Mouse (Mus musculus): ENCODE measurements at regions not wholly inside any gene's neighbourhood (a gene's known extent, or its start where the extent isn't known, plus 50 kb on each side); places are given as distances from the start of the nearest gene placed in this dataset.
A peak's percentile ranks its signal among the peaks of the same experiment; 100 is the strongest.

DNA sequence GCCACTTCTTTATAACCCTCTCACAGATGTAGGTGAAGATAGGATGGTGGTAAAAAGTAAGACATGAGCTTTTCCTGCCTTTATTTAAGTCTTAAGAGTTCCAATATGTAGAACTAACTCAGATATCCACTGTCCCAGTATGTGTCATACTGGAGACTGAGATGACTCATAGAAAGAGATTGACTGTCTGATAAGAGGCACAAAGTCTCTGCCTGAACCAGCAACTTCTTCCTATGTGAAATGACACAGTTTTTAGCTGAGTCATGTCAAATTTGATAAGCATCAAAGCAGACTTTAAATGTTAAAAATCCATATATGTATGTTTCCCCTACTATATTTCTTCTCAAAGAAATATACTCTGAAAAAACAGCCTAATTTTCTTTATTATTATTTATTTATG lies 216.6 kb downstream of the Col12a1 start:
- no peaks in the 10 kb centered on the region for H3K79me2 ChIP-seq (replicated peaks; ENCODE audit: control insufficient read depth, extremely low read depth, insufficient read depth, poor library complexity, severe bottlenecking)
- in situ Hi-C loops (cut with MboI; ENCODE audit: low pct_ligation_motif_present, low pct_unique_long_range_greater_than_20kb, low sequenced_read_pairs) = no loop called here
- peak; percentile 32 for DNase-seq (ENCODE audit: extremely low read depth)

DNA sequence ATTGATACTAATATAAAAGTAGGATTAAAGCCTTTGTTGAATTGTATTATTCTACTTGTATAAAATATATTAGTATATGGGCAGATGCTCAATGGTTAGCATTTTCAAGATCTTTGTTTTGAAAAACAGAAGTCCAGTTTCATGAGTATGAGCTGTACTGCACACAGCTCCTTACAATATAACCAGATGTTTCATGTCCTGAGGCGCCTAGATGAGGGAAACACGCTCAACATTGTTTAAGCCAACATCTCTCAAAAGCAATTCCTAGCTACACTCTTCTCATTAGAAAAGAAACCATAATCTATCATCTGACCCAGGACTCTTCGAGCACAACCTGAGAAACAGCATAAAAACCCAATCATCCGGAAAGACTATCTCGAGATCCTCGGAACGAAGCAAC lies 202.2 kb downstream of the Col12a1 start:
- Histone ChIP-seq H3K4me2 (ENCODE audit: insufficient read depth, low read depth, poor library complexity, severe bottlenecking) (no peak overlapping the region; the same call in 1 of the 2 replicates), H3K4me1 (ENCODE audit: control insufficient read depth in 1 of 2, insufficient read depth in 2 of 2) (peaks cover 0 to 5% of the 10 kb centered on the region in 2 experiments; a peak in 2 of 4 replicates), H3K27me3 (replicated peaks) (no peaks in the 10 kb centered on the region), H3K4me3 (replicated peaks in 1 of 3; ENCODE audit: low read depth in 2 of 3, low read length in 2 of 3, poor library complexity in 1 of 3) (no peak overlapping the region), H3K9me3 (replicated peaks; ENCODE audit: low read length) (no peaks in the 10 kb centered on the region), H3K79me2 (replicated peaks; ENCODE audit: control insufficient read depth, extremely low read depth, insufficient read depth, poor library complexity, severe bottlenecking) (no peaks in the 10 kb centered on the region), H3K27ac (ENCODE audit: insufficient read depth, low read depth) (no peak overlapping the region), H3K36me3 (replicated peaks in 1 of 2; ENCODE audit: control insufficient read depth in 1 of 2, insufficient read depth in 1 of 2, low read length in 1 of 2) (no peaks in the 10 kb centered on the region), H3K9ac (ENCODE audit: insufficient read depth, low read depth) (no peak overlapping the region)
- dilution Hi-C loops (cut with MboI; ENCODE audit: extremely low pct_ligation_motif_present, extremely low pct_unique_long_range_greater_than_20kb, low sequenced_read_pairs) (no loop called here), in situ Hi-C loops (cut with MboI; ENCODE audit: low pct_ligation_motif_present, low pct_unique_long_range_greater_than_20kb, low sequenced_read_pairs) (no loop called here)
- no peak for TF ChIP-seq KAT2A (IDR thresholded peaks at IDR 0.05; ENCODE audit: insufficient replicate concordance, low read length)
- TF ChIP-seq MEF2A (IDR thresholded peaks at IDR 0.05; ENCODE audit: borderline replicate concordance, low read depth, low read length) = no peak
- no peak for TF ChIP-seq RAD21 (IDR thresholded peaks at IDR 0.05; ENCODE audit: low read depth, low read length)
- no peak for TF ChIP-seq SMC3 (IDR thresholded peaks at IDR 0.05; ENCODE audit: low read depth, low read length)
- TF ChIP-seq MYC (IDR thresholded peaks at IDR 0.05; ENCODE audit: low read depth, low read length) = no peak
- no peak for TF ChIP-seq MAZ (IDR thresholded peaks at IDR 0.05; ENCODE audit: low read depth, low read length)
- no peak for TF ChIP-seq UBTF (IDR thresholded peaks at IDR 0.05; ENCODE audit: low read depth, low read length)
- no peak for DNase-seq (ENCODE audit: extremely low read depth)

More for the DNA sequence above, 216.6 kb downstream of the Col12a1 start:
- Histone ChIP-seq H3K9me3 (replicated peaks; ENCODE audit: low read length) (peaks cover 2% of the 10 kb centered on the region), H3K36me3 (replicated peaks in 1 of 2; ENCODE audit: control insufficient read depth in 1 of 2, insufficient read depth in 1 of 2, low read length in 1 of 2) (no peaks in the 10 kb centered on the region), H3K27me3 (replicated peaks) (no peaks in the 10 kb centered on the region), H3K4me3 (replicated peaks in 1 of 3; ENCODE audit: low read depth in 2 of 3, low read length in 2 of 3, poor library complexity in 1 of 3) (no peak overlapping the region), H3K9ac (ENCODE audit: insufficient read depth, low read depth) (no peak overlapping the region), H3K4me1 (ENCODE audit: control insufficient read depth in 1 of 2, insufficient read depth in 2 of 2) (peaks cover 3 to 15% of the 10 kb centered on the region in 2 experiments; a peak in 3 of 4 replicates), H3K4me2 (ENCODE audit: insufficient read depth, low read depth, poor library complexity, severe bottlenecking) (no peak overlapping the region), H3K27ac (ENCODE audit: insufficient read depth, low read depth) (no peak overlapping the region)
- no peak for TF ChIP-seq CHD2 (IDR thresholded peaks at IDR 0.05; ENCODE audit: low read length)
- no peak for TF ChIP-seq HCFC1 (IDR thresholded peaks at IDR 0.05; ENCODE audit: low read depth, low read length)
- TF ChIP-seq MXI1 (IDR thresholded peaks at IDR 0.05; ENCODE audit: low read depth, low read length) = no peak
- peak; percentile 87 for TF ChIP-seq MAFK (IDR thresholded peaks at IDR 0.05; ENCODE audit: insufficient replicate concordance, low read length)
- TF ChIP-seq RAD21 (IDR thresholded peaks at IDR 0.05; ENCODE audit: low read depth, low read length) = no peak
- TF ChIP-seq RCOR1 (conservative IDR thresholded peaks at IDR 0.05; ENCODE audit: low read depth, low read length) = no peak
- TF ChIP-seq JUND (conservative IDR thresholded peaks at IDR 0.05; ENCODE audit: low read depth, low read length) = peak; percentile 80
- TF ChIP-seq JUN (IDR thresholded peaks at IDR 0.05; ENCODE audit: insufficient read depth, low read depth, low read length) = peak; percentile 44; the same call in 1 of the 2 replicates
- TF ChIP-seq E2F4 (IDR thresholded peaks at IDR 0.05; ENCODE audit: insufficient replicate concordance, low read depth, low read length) = no peak
- no peak for TF ChIP-seq ELF1 (IDR thresholded peaks at IDR 0.05; ENCODE audit: low read depth, low read length)
- no peak for TF ChIP-seq NRF1 (IDR thresholded peaks at IDR 0.05; ENCODE audit: low read depth, low read length)
- TF ChIP-seq MYC (IDR thresholded peaks at IDR 0.05; ENCODE audit: low read depth, low read length) = no peak
- no peak for TF ChIP-seq ETS1 (conservative IDR thresholded peaks at IDR 0.05; ENCODE audit: low read depth, low read length)
- TF ChIP-seq SIN3A (IDR thresholded peaks at IDR 0.05; ENCODE audit: low read length) = no peak
- TF ChIP-seq CTCF (conservative IDR thresholded peaks at IDR 0.05 in 1 of 2, IDR thresholded peaks at IDR 0.05 in 1 of 2; ENCODE audit: low read depth in 2 of 2, low read length in 2 of 2) = no peak
- no peak for TF ChIP-seq BHLHE40 (IDR thresholded peaks at IDR 0.05; ENCODE audit: low read depth, low read length)
- 0 out of 2 replicates have a peak, but pooled peaks have one; percentile 28 for TF ChIP-seq IRF4 (IDR thresholded peaks at IDR 0.05; ENCODE audit: low read depth, low read length)
- no peak for TF ChIP-seq MEF2A (IDR thresholded peaks at IDR 0.05; ENCODE audit: borderline replicate concordance, low read depth, low read length)
- peak; percentile 59 for TF ChIP-seq EP300 (IDR thresholded peaks at IDR 0.05; ENCODE audit: low read length)
- no peak for TF ChIP-seq GABPA (IDR thresholded peaks at IDR 0.05; ENCODE audit: insufficient replicate concordance, low read depth, low read length)
- TF ChIP-seq USF1 (IDR thresholded peaks at IDR 0.05; ENCODE audit: low read depth, low read length) = no peak
- TF ChIP-seq POLR2A (IDR thresholded peaks at IDR 0.05; ENCODE audit: low read depth, low read length) = no peak
- no peak for TF ChIP-seq CHD1 (IDR thresholded peaks at IDR 0.05; ENCODE audit: low read depth, low read length)
- TF ChIP-seq PAX5 (IDR thresholded peaks at IDR 0.05; ENCODE audit: low read length) = no peak
- dilution Hi-C loops (cut with MboI; ENCODE audit: extremely low pct_ligation_motif_present, extremely low pct_unique_long_range_greater_than_20kb, low sequenced_read_pairs) = no loop called here
